Mouse (Mus musculus) mesoderm, embryonic 11.5 days (tissue): ENCODE measurements around the gene Cars.

ENCODE experiments used
- DNase-seq: peaks from one replicate; pipeline ENCODE4 v3.0.0-alpha.2; 2012; ENCODE audit warnings: low read depth, low spot score

The Cars gene

GRCm38 (mm10) chr7:143511335-143511712 is 88.6 kb downstream of the Cars start:
- no peak for DNase-seq

GRCm38 (mm10) chr7:143510593-143511334 is 89.1 kb downstream of the Cars start:
- DNase-seq, result no peak

GRCm38 (mm10) chr7:143509566-143509965 is 90.3 kb downstream of the Cars start:
- no peak for DNase-seq
